Mouse (Mus musculus) heart, embryonic 10.5 days (tissue): ENCODE measurements at regions not wholly inside any gene's neighbourhood (a gene's known extent, or its start where the extent isn't known, plus 50 kb on each side); places are given as distances from the start of the nearest gene placed in this dataset.

Source experiments
- DNase-seq: peaks from one replicate; pipeline ENCODE4 v3.0.0-alpha.2; 2017; ENCODE audit warnings: low spot score
- H3K27ac ChIP-seq: fragments of 300-500 bp; sonication (generic); 2 replicates; pipeline ENCODE4 v1.5.1; 2016; ENCODE audit warnings: mild to moderate bottlenecking
- H3K27me3 ChIP-seq: fragments of 300-500 bp; sonication (generic); 2 replicates; pipeline ENCODE4 v1.6.1; 2016; ENCODE audit warnings: mild to moderate bottlenecking; ENCODE audit not compliant: poor library complexity, insufficient read depth, severe bottlenecking
- H3K36me3 ChIP-seq: fragments of 300-500 bp; sonication (generic); 2 replicates; pipeline ENCODE4 v1.6.1; 2016; ENCODE audit warnings: mild to moderate bottlenecking, moderate library complexity
- H3K4me1 ChIP-seq: fragments of 300-500 bp; sonication (generic); 2 replicates; pipeline ENCODE4 v1.6.1; 2016; ENCODE audit warnings: mild to moderate bottlenecking
- H3K4me3 ChIP-seq: fragments of 300-500 bp; sonication (generic); 2 replicates; pipeline ENCODE4 v1.5.1; 2016; ENCODE audit warnings: mild to moderate bottlenecking, moderate library complexity
- H3K9me3 ChIP-seq: fragments of 300-500 bp; sonication (generic); 2 replicates; pipeline ENCODE4 v1.6.1; 2016; ENCODE audit warnings: mild to moderate bottlenecking, moderate library complexity
- WGBS: fragments of 180-500 bp; shearing (Covaris S2); methylation state at CpG from one replicate; pipeline ENCODE4 v1.1.7; 2016; 5-methylcytosine and 5-hydroxymethylcytosine counted together

DNA sequence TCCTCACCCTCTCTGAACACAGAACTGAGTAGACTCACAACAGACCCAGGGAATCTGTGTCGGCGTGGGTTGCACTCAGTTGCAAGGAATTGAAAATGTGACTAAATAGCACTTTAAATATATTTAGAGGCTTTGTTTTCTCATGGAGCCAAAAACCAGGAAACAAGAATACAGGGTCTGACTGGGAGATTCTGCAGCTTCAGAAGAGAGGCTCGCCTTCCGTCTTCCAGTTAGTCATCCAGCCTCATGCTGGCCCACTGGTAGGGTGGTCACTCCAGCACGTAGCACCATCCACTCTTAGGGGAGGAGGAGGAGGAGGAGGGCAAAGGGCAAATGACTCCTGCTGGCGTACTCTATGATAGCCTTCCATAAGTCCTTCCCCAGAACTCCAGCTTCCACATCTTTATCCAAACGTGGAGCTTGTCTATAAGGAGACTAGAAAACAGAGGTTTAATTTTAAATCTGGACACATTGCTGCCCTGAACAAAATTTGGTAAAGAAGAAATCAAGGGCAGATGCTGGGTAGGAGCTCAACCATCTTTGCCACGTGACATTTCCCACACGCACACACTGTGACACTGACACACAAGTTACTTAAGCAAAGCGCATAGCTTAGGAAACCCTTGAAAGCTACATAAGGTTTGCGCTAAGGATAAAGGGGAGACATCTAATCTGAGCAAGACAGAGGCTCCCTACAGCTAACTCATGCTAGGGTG is 60.8 kb downstream of the Mis18a start:
- 79% methylated on average over 11 of the region's 11 CpGs for WGBS
- Histone ChIP-seq H3K4me1 (no peaks in the 10 kb centered on the region), H3K27me3 (peaks cover 4% of the 10 kb centered on the region; the same call in 1 of the 2 replicates), H3K4me3 (no peak overlapping the region), H3K27ac (no peak overlapping the region), H3K36me3 (no peaks in the 10 kb centered on the region), H3K9me3 (no peaks in the 10 kb centered on the region; the same call in 1 of the 2 replicates)
- no peak for DNase-seq

DNA sequence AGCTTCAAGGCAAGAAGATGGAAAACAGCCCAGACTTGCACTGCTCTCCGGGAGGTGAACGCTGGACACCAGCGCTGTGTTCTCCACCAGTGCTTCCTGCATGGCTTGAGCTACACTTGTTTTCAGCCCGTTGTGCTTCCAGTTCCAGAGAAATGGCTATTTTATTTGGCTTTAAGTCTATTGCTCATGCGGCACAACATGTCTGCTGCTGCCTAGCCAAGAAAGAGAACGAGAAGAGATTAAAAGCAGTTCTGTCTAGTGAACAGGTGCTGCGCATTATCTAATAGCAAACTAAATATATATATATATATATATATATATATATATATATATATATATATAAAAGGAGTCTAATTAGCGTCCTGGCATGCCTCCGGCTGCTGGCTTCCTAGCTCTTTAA is 63.1 kb downstream of the Mis18a start:
- Histone ChIP-seq H3K36me3 (no peaks in the 10 kb centered on the region), H3K4me3 (no peak overlapping the region), H3K9me3 (no peaks in the 10 kb centered on the region; the same call in 1 of the 2 replicates), H3K4me1 (no peaks in the 10 kb centered on the region), H3K27me3 (peaks cover 4% of the 10 kb centered on the region; the same call in 1 of the 2 replicates), H3K27ac (no peak overlapping the region)
- DNase-seq, result no peak
- WGBS, result 80% methylated on average over 9 of the region's 9 CpGs

DNA sequence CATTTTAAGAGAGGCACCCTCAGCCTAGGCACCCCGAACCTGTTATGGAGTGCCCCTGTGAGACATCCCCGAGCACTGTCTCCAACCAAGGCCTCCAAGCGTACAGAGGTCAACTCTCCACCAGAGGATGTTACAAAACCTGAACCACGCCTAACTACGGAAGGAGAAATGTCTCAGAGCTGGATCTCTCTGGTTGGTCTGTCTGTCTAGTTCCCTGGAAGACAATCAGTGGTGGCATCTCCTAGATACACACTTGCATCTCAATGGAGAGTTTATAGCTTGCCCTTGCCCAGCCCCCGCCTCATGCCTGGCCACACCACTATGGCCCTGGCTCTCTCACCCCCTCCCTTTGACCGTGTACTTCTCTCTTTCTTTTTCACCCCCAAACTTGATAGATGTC is 69.2 kb downstream of the Mis18a start:
- no peak overlapping the region for H3K27ac ChIP-seq
- peaks cover 4% of the 10 kb centered on the region; the same call in 1 of the 2 replicates for H3K27me3 ChIP-seq
- peaks cover 8% of the 10 kb centered on the region for H3K4me1 ChIP-seq
- WGBS, result 90% methylated on average over 7 of the region's 7 CpGs
- no peaks in the 10 kb centered on the region for H3K9me3 ChIP-seq
- peak; percentile 51 for DNase-seq
- no peaks in the 10 kb centered on the region for H3K36me3 ChIP-seq
- H3K4me3 ChIP-seq, result no peak overlapping the region

GRCm38 (mm10) chr16:90657027-90657426 is 70.2 kb downstream of the Mis18a start:
- 76% methylated on average over 9 of the region's 9 CpGs for WGBS
- Histone ChIP-seq H3K27me3 (no peaks in the 10 kb centered on the region), H3K36me3 (no peaks in the 10 kb centered on the region), H3K9me3 (no peaks in the 10 kb centered on the region), H3K4me3 (no peak overlapping the region), H3K4me1 (peaks cover 8% of the 10 kb centered on the region), H3K27ac (no peak overlapping the region)
- DNase-seq, result no peak

GRCm38 (mm10) chr16:90656571-90657011 is 70.6 kb downstream of the Mis18a start:
- Histone ChIP-seq H3K27me3 (no peaks in the 10 kb centered on the region), H3K27ac (no peak overlapping the region), H3K4me1 (peaks cover 8% of the 10 kb centered on the region), H3K36me3 (no peaks in the 10 kb centered on the region), H3K9me3 (no peaks in the 10 kb centered on the region), H3K4me3 (no peak overlapping the region)
- 70% methylated on average over 16 of the region's 16 CpGs for WGBS
- peak; percentile 73 for DNase-seq

- H3K4me1 ChIP-seq, result peaks cover 8% of the 10 kb centered on the region
- no peaks in the 10 kb centered on the region for H3K27me3 ChIP-seq
- no peak overlapping the region for H3K27ac ChIP-seq
- WGBS, result 84% methylated on average over 5 of the region's 5 CpGs
- peak; percentile 51 for DNase-seq
- no peaks in the 10 kb centered on the region for H3K36me3 ChIP-seq
- no peaks in the 10 kb centered on the region for H3K9me3 ChIP-seq
- H3K4me3 ChIP-seq, result no peak overlapping the region
These were observed 72.4 kb downstream of the Mis18a start for GRCm38 (mm10) chr16:90654853-90655252.

- Histone ChIP-seq H3K27me3 (no peaks in the 10 kb centered on the region), H3K4me1 (peaks cover 8% of the 10 kb centered on the region), H3K27ac (no peak overlapping the region), H3K9me3 (no peaks in the 10 kb centered on the region), H3K4me3 (no peak overlapping the region), H3K36me3 (no peaks in the 10 kb centered on the region)
- peak; percentile 70 for DNase-seq
- WGBS, result 50% methylated on average over 4 of the region's 4 CpGs
These were observed 74.4 kb downstream of the Mis18a start for GRCm38 (mm10) chr16:90652821-90653220.

DNA sequence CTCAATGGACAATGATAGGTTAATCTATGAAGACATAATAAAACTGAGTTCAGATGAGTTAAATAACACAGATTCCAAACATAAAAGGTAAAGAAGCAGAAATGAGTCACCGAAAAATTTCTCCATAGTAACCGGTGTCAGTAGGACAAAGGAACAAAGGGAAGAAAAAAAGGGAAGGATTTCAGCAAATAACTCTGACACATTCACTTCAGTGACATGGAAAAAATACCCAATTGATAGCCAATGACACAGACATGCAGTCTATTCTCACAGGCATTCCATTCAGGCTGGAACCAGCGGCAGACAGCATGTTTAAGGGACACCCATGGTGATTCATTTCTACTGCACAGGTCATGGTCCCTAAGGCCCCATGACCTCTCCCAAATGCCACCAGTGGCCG is 79.0 kb downstream of the Mis18a start:
- no peaks in the 10 kb centered on the region for H3K9me3 ChIP-seq
- no peaks in the 10 kb centered on the region for H3K36me3 ChIP-seq
- no peaks in the 10 kb centered on the region for H3K27me3 ChIP-seq
- WGBS, result 81% methylated on average over 4 of the region's 4 CpGs
- no peak overlapping the region for H3K4me3 ChIP-seq
- H3K27ac ChIP-seq, result no peak overlapping the region
- peaks cover 5% of the 10 kb centered on the region; the same call in 1 of the 2 replicates for H3K4me1 ChIP-seq
- peak; percentile 51 for DNase-seq

DNA sequence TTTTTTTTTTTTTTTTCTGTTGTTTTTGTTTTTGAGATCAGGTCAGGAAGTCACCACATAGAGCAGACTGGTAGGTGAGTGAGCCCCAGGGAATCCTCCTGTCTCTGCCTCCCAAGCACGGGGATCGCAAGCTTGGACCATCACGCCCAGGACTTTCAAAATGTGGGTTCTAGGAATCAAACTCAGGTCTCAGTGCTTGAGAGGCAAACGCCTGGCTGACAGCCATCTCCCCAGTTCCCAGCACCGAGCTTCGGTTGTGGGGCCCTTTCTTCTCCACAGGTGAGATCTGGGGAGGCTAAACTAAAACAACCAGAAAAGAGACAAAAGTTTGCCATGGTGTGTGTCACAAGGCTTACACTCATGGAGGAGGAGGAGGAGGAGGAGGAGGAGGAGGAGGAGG is 84.5 kb downstream of the Mis18a start:
- no peaks in the 10 kb centered on the region for H3K36me3 ChIP-seq
- H3K27me3 ChIP-seq, result no peaks in the 10 kb centered on the region
- no peak overlapping the region for H3K4me3 ChIP-seq
- H3K9me3 ChIP-seq, result no peaks in the 10 kb centered on the region
- 88% methylated on average over 6 of the region's 6 CpGs for WGBS
- DNase-seq, result peak; percentile 54
- H3K4me1 ChIP-seq, result peaks cover 4% of the 10 kb centered on the region; the same call in 1 of the 2 replicates
- H3K27ac ChIP-seq, result no peak overlapping the region

DNA sequence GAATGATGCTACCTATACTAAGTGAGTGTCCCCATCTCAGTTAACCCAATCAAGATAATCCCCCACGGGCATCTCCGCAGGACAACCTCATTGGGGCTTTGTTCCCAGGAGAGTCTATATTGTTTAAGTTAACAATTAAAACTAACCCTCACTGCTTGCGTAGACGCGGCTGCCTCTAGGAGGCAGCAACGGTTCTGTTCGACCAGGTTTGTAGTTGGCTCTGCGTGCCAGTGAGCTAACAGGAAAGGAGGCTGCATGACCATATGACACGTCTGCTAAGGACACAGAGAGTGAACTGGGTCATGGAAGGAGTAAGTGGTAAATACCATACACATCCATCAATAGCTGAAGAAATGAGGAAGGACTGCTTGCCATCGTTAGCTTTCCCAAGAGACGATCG is 92.0 kb downstream of the Mis18a start:
- Histone ChIP-seq H3K27ac (no peak overlapping the region), H3K4me1 (peaks cover 5% of the 10 kb centered on the region), H3K4me3 (no peak overlapping the region), H3K9me3 (no peaks in the 10 kb centered on the region), H3K27me3 (no peaks in the 10 kb centered on the region), H3K36me3 (no peaks in the 10 kb centered on the region)
- WGBS, result 38% methylated on average over 12 of the region's 12 CpGs
- no peak for DNase-seq

DNA sequence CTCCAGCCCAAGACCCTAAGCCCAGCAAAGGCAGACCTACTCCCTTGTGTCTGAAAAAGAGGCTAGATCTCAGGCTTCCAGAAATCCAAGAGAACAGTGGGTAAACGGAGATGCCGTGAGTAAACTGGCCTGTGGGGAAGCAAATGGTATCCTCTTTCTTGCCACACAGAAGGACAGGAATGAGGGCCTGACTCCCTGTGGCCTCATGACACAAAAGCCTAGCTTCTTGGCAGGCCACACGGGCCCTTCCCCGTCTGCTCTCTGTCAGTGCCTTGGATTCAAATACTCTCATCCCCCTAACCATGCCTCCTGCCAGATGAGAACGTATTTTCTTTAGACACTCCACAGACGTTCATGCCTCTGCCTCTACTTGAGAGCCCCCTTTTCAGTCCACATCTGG is 97.2 kb downstream of the Mis18a start:
- peak; percentile 75 for DNase-seq
- Histone ChIP-seq H3K36me3 (no peaks in the 10 kb centered on the region), H3K4me3 (no peak overlapping the region), H3K27ac (peak overlapping the region; percentile 89), H3K9me3 (no peaks in the 10 kb centered on the region), H3K27me3 (no peaks in the 10 kb centered on the region), H3K4me1 (peaks cover 33% of the 10 kb centered on the region)
- 22% methylated on average over 6 of the region's 6 CpGs for WGBS

DNA sequence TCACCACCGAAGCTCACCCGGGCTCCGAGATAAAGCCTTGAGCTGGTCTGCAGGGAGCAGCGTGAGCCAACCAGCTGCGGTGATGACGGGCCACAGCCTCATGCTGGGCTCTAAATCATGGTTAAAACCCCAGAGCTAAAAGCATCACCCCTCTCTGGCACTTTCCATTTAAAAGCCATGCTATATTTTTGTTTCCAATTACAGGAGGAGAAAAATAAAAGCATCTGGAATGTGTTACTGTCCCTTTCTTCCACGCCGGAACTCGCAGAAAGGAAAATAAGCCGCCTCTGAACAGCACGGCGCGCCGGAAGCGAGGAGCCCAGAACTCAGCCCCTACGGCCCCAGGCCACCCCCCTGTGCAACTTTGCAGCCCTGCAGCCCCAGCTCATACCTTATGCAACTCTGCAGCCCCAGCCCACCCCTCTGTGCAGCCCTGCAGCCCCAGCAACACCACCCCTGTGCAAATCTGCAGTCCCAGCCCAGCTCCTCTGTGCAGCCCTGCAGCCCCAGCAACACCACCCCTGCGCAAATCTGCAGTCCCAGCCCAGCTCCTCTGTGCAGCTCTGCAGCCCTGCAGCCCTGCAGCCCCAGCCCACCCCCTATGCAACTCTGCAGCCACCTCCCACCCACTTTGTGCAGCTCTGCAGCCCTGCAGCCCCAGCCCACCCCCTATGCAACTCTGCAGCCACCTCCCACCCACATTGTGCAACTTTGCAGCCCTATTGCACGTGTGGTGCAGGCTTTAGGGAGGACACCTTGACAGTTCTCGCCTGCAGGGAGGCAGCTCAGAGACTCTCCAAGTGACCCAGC is 97.9 kb downstream of the Mis18a start:
- H3K36me3 ChIP-seq, result no peaks in the 10 kb centered on the region
- H3K27ac ChIP-seq, result peak overlapping the region; percentile 89
- peak overlapping the region; percentile 23 for H3K4me3 ChIP-seq
- no peaks in the 10 kb centered on the region for H3K27me3 ChIP-seq
- WGBS, result 12% methylated on average over 19 of the region's 19 CpGs
- H3K9me3 ChIP-seq, result no peaks in the 10 kb centered on the region
- peak; percentile 80 for DNase-seq
- peaks cover 40% of the 10 kb centered on the region for H3K4me1 ChIP-seq

DNA sequence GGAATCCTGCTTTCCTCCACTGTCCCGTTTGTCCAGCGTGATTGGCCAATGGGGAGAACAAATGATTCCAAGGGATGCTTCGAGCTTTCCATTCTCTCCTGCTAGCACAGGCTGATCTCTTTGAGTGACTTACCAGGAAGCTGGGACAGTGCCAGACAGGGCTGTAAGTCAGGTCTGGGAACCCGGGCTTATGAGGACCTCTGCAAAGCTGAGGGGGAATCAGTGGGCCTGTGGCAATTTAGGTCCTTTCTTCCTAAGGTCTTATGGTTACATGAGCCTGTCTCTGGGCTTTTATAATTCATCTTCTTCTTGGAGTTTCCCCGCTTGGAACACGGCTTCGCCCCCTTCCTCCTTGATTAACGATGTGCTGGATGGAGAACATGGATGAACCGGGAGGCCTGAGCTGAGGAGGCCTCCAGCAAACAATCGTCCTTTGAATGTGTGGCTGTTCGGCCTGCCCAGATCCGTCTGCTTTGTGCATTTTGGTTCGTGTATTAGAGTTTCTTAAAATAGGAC is 98.5 kb downstream of the Mis18a start:
- WGBS, result 33% methylated on average over 13 of the region's 13 CpGs
- Histone ChIP-seq H3K36me3 (no peaks in the 10 kb centered on the region), H3K4me3 (peak overlapping the region; percentile 23; the same call in 1 of the 2 replicates), H3K4me1 (peaks cover 46% of the 10 kb centered on the region), H3K9me3 (no peaks in the 10 kb centered on the region), H3K27me3 (no peaks in the 10 kb centered on the region), H3K27ac (peak overlapping the region; percentile 89)
- no peak for DNase-seq
